Comparison of ENCODE assay signal across 8 mouse cellular contexts in genomic region chr19:44284723-44285122, GRCm38 (mm10). TPM values are rescaled to one million over a fixed set of nuclear protein-coding genes. Genes with fewer than 3 reads are reported as not detected.
DNase-seq lines count a peak whose midpoint lies in the region; ATAC-seq and TF ChIP-seq lines count a peak whose summit lies in the region.

No protein-coding gene starts in this region.

- H3K4me2 ChIP-seq in hindbrain, embryonic 15.5 days: peak overlapping the region; percentile 75
- peak overlapping the region; percentile 95 for H3K4me2 ChIP-seq in liver, embryonic 12.5 days
- peak overlapping the region; percentile 99 for H3K4me2 ChIP-seq in myocyte (ENCODE audit: low read depth)

- H3K9ac ChIP-seq in hindbrain, embryonic 15.5 days: peak overlapping the region; percentile 41
- peak overlapping the region; percentile 75 for H3K9ac ChIP-seq in liver, embryonic 12.5 days

- H3K4me1 ChIP-seq in cerebellum, adult 2 months (ENCODE audit: control insufficient read depth, insufficient read depth, low read length): peaks cover 5% of the 10 kb centered on the region; the same call in 1 of the 2 replicates
- peaks cover 10% of the 10 kb centered on the region for H3K4me1 ChIP-seq in bone marrow, adult 2 months (ENCODE audit: control insufficient read depth, insufficient read depth, low read length)
- H3K4me1 ChIP-seq in hindbrain, embryonic 15.5 days (replicated peaks): peaks cover 31% of the 10 kb centered on the region
- peaks cover 88% of the 10 kb centered on the region for H3K4me1 ChIP-seq in liver, embryonic 12.5 days

- 6% methylated on average over 11 of the region's 11 CpGs for WGBS in cerebellum, adult 2 months
- WGBS in bone marrow, adult 2 months: 7% methylated on average over 11 of the region's 11 CpGs
- 3% methylated on average over 11 of the region's 11 CpGs for WGBS in hindbrain, embryonic 15.5 days
- WGBS in liver, embryonic 12.5 days (ENCODE audit: insufficient replicate concordance): 3% methylated on average over 11 of the region's 11 CpGs

- peak overlapping the region; percentile 59 for H3K27ac ChIP-seq in cerebellum, adult 2 months (ENCODE audit: insufficient read depth, low read length)
- peak overlapping the region; percentile 76 for H3K27ac ChIP-seq in bone marrow, adult 2 months (ENCODE audit: control insufficient read depth, insufficient read depth, low read depth, low read length, poor library complexity)
- peak overlapping the region; percentile 92 for H3K27ac ChIP-seq in hindbrain, embryonic 15.5 days (replicated peaks)
- peak overlapping the region; percentile 91 for H3K27ac ChIP-seq in liver, embryonic 12.5 days

- no peak for TF ChIP-seq POLR2A in cerebellum, adult 2 months (IDR thresholded peaks at IDR 0.05; ENCODE audit: borderline replicate concordance, insufficient read depth, low read length)
- no peak for TF ChIP-seq POLR2A in bone marrow, adult 2 months (IDR thresholded peaks at IDR 0.05; ENCODE audit: borderline replicate concordance, control insufficient read depth, low read depth, low read length)
- TF ChIP-seq POLR2A in myocyte (IDR thresholded peaks at IDR 0.05; ENCODE audit: insufficient read length, low read depth): peak; percentile 6

- peak; percentile 42; the same call in 1 of the 2 replicates for ATAC-seq in hindbrain, embryonic 15.5 days (ENCODE audit: low FRiP score, low read depth)
- peak; percentile 42 for ATAC-seq in liver, embryonic 12.5 days

- H3K4me3 ChIP-seq in cerebellum, adult 2 months (replicated peaks; ENCODE audit: insufficient read depth, low read depth, low read length): peak overlapping the region; percentile 57
- H3K4me3 ChIP-seq in bone marrow, adult 2 months (replicated peaks; ENCODE audit: control insufficient read depth, low read depth, low read length): peak overlapping the region; percentile 68
- H3K4me3 ChIP-seq in hindbrain, embryonic 15.5 days: peak overlapping the region; percentile 43
- H3K4me3 ChIP-seq in liver, embryonic 12.5 days: peak overlapping the region; percentile 63
- peak overlapping the region; percentile 21 for H3K4me3 ChIP-seq in myocyte

- DNase-seq in cerebellum, adult 2 months: no peak
- no peak for DNase-seq in cerebellum, postnatal 25 days
- DNase-seq in left cerebral cortex, adult 18-20 months (ENCODE audit: low spot score in 2 of 2): no peak
- DNase-seq in right cerebral cortex, postnatal 25 days: no peak

- TF ChIP-seq CTCF in cerebellum, adult 2 months (IDR thresholded peaks at IDR 0.05; ENCODE audit: borderline replicate concordance, insufficient read depth, low read depth, low read length): no peak
- no peak for TF ChIP-seq CTCF in bone marrow, adult 2 months (IDR thresholded peaks at IDR 0.05; ENCODE audit: control insufficient read depth, insufficient read depth, low read length)

- no peaks in the 10 kb centered on the region for H3K36me3 ChIP-seq in hindbrain, embryonic 15.5 days
- no peaks in the 10 kb centered on the region for H3K36me3 ChIP-seq in liver, embryonic 12.5 days
- H3K36me3 ChIP-seq in myocyte (ENCODE audit: control insufficient read depth, insufficient read depth): no peaks in the 10 kb centered on the region

- H3K27me3 ChIP-seq in cerebellum, adult 2 months (ENCODE audit: control insufficient read depth, insufficient read depth, low read length): no peaks in the 10 kb centered on the region
- H3K27me3 ChIP-seq in hindbrain, embryonic 15.5 days: no peaks in the 10 kb centered on the region
- no peaks in the 10 kb centered on the region for H3K27me3 ChIP-seq in liver, embryonic 12.5 days (replicated peaks)
- H3K27me3 ChIP-seq in myocyte (ENCODE audit: control insufficient read depth, insufficient read depth, insufficient read length): no peaks in the 10 kb centered on the region

- no peaks in the 10 kb centered on the region for H3K9me3 ChIP-seq in hindbrain, embryonic 15.5 days
- H3K9me3 ChIP-seq in liver, embryonic 12.5 days (replicated peaks): no peaks in the 10 kb centered on the region

- no peaks in the 10 kb centered on the region for H3K79me2 ChIP-seq in myocyte (ENCODE audit: control insufficient read depth, insufficient read depth)

- H3ac ChIP-seq in myocyte (ENCODE audit: control insufficient read depth, insufficient read length): no peak overlapping the region

TF ChIP-seq in myocyte, 11 proteins besides CTCF, POLR2A, EP300 and RAD21:
- TF ChIP-seq SRF (IDR thresholded peaks at IDR 0.05; ENCODE audit: control insufficient read depth, insufficient read length, low read depth) (no peak), MYOD1 (IDR thresholded peaks at IDR 0.05; ENCODE audit: control insufficient read depth in 1 of 3, insufficient read length in 2 of 3, low read depth in 2 of 3) (peak in 2 of 3 experiments; percentile 14 to 42), MAX (IDR thresholded peaks at IDR 0.05; ENCODE audit: low read depth) (no peak), MYOG (IDR thresholded peaks at IDR 0.05; ENCODE audit: control insufficient read depth in 1 of 3, insufficient read depth in 1 of 3, insufficient read length in 2 of 3, low read depth in 2 of 3) (peak in 1 of 3 experiments; percentile 54)

RNA-seq across cellular contexts. Expression of gene Scd2, which starts 8.8 kb away (rescaled TPM):
- polyA plus RNA-seq in cerebellum, adult 2 months (2012; rRNA removed): 695 and 743 TPM in 2 replicates
- polyA plus RNA-seq in bone marrow, adult 2 months (2011; ENCODE audit: insufficient read depth, insufficient read length, low replicate concordance, missing spikeins): 7.2 and 19.7 TPM in 2 replicates
- 288 and 295 TPM in 2 replicates for polyA plus RNA-seq in hindbrain, embryonic 15.5 days (2015; fragmentation: Nextera tagmentation; extraction: Ambion mirVana)
- 136 and 148 TPM in 2 replicates for polyA plus RNA-seq in liver, embryonic 12.5 days (2016; fragmentation: Nextera tagmentation; extraction: Ambion mirVana)
- 868 TPM for polyA plus RNA-seq in myocyte (2012; fragmentation: generic; extraction: Trizol)
- total RNA-seq in left cerebral cortex, adult 18-20 months (2021): 100 to 1,000 TPM; 581 to 588 TPM

RNA-seq across cellular contexts. Expression of gene Scd4, which starts 48.2 kb away (rescaled TPM):
- polyA plus RNA-seq in cerebellum, adult 2 months (2012; rRNA removed): 0.18 and 0.22 TPM in 2 replicates
- polyA plus RNA-seq in bone marrow, adult 2 months (2011; ENCODE audit: insufficient read depth, insufficient read length, low replicate concordance, missing spikeins): not detected in 2 replicates
- 0.10 and 0.12 TPM in 2 replicates for polyA plus RNA-seq in hindbrain, embryonic 15.5 days (2015; fragmentation: Nextera tagmentation; extraction: Ambion mirVana)
- 0.04 TPM in 1 of 2 replicates, not detected in the other for polyA plus RNA-seq in liver, embryonic 12.5 days (2016; fragmentation: Nextera tagmentation; extraction: Ambion mirVana)
- polyA plus RNA-seq in myocyte (2012; fragmentation: generic; extraction: Trizol): 0.16 TPM
- total RNA-seq in left cerebral cortex, adult 18-20 months (2021): 1 to 10 TPM; 2.2 to 2.7 TPM
